Mouse (Mus musculus) erythroblast, embryonic 14.5 days (primary cell): ENCODE measurements around the gene Atf7ip. TPM values are rescaled to one million over a fixed set of nuclear protein-coding genes. Genes with fewer than 3 reads are reported as not detected.

Experiments used
- H3K27me3 ChIP-seq: 2 replicates; pipeline ENCODE4 v1.6.1; 2012; ENCODE audit warnings: inconsistent platforms; ENCODE audit not compliant: control insufficient read depth
- H3K36me3 ChIP-seq: 2 replicates; pipeline ENCODE4 v1.6.1; 2012; ENCODE audit warnings: mild to moderate bottlenecking, inconsistent platforms; ENCODE audit not compliant: control insufficient read depth
- H3K4me1 ChIP-seq: 2 replicates; pipeline ENCODE4 v1.6.1; 2012; ENCODE audit warnings: inconsistent platforms; ENCODE audit not compliant: control insufficient read depth
- H3K4me3 ChIP-seq: replicated peaks from 2 replicates; pipeline ENCODE3; 2012; ENCODE audit warnings: moderate library complexity, mild to moderate bottlenecking, inconsistent platforms
- H3K9me3 ChIP-seq: 2 replicates; pipeline ENCODE4 v1.6.1; 2012; ENCODE audit warnings: low read length, inconsistent platforms, mixed read lengths; ENCODE audit not compliant: control insufficient read depth
- GATA1 ChIP-seq: IDR thresholded peaks from 2 replicates; pipeline ENCODE4 v1.6.1; 2012; ENCODE audit warnings: low read length, inconsistent platforms, mixed read lengths
- TAL1 ChIP-seq: IDR thresholded peaks from 3 replicates; pipeline ENCODE4 v1.6.1; 2012; ENCODE audit warnings: low read length, inconsistent platforms, mixed read lengths
- polyA plus RNA-seq: library from polyadenylated mRNA; stranded (reverse); fragments of >175 nt; gene quantifications from 2 replicates; pipeline ENCODE4 v1.2.3, GENCODE M21; 2012

Atf7ip gene
- polyA plus RNA-seq, 1 experiment = 3.8 TPM

DNA sequence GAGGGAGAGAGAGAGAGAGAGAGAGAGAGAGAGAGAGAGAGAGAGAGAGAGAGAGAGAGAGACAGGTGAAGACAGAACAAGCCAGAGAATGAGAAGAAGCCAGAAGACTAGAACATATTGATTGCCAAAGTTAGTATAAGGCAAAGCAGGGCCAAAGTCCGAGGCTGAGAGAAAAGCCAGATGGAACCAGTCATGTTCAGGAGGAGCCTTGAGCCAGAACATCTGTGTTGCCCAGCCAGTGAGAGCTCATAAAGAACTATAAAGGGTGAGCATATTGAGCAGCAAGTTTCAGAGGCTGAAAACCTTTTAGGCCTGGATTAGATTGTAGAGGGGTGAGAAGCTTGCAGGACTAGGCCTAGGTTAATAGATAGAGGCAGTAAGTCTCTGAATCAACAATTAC, 28.1 kb upstream of the Atf7ip start:
- TF ChIP-seq TAL1 = no peak
- no peak for TF ChIP-seq GATA1

DNA sequence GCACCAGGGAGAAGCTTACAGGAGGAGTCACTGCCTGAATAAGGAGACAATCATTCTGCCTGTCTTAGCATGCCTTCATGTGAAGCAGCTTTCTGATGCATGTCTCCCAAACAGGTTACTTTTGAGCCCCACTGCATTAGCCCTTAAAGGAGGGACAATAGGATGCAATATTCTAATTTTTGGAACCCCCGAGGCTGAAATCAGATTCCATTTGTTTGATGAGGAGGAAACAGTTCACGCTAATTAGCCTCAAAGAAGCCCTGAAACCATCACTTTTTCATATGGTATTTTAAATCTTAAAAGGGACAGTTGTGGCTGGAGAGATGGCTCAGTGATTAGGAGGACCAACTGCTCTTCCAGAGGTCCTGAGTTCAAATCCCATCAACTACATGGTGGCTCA, 22.4 kb upstream of the Atf7ip start:
- peaks cover 2% of the 10 kb centered on the region; the same call in 1 of the 2 replicates for H3K9me3 ChIP-seq
- H3K4me3 ChIP-seq = no peak overlapping the region
- no peaks in the 10 kb centered on the region for H3K27me3 ChIP-seq
- TF ChIP-seq GATA1 = no peak
- TF ChIP-seq TAL1 = no peak
- H3K36me3 ChIP-seq = no peaks in the 10 kb centered on the region
- no peaks in the 10 kb centered on the region; the same call in 1 of the 2 replicates for H3K4me1 ChIP-seq

More for the DNA sequence above, 28.1 kb upstream of the Atf7ip start:
- no peaks in the 10 kb centered on the region for H3K27me3 ChIP-seq
- H3K9me3 ChIP-seq = peaks cover 2% of the 10 kb centered on the region; the same call in 1 of the 2 replicates
- H3K4me1 ChIP-seq = peaks cover 21% of the 10 kb centered on the region
- H3K36me3 ChIP-seq = no peaks in the 10 kb centered on the region
- H3K4me3 ChIP-seq = no peak overlapping the region

- Histone ChIP-seq H3K4me1 (no peaks in the 10 kb centered on the region; the same call in 1 of the 2 replicates), H3K9me3 (peaks cover 2% of the 10 kb centered on the region; the same call in 1 of the 2 replicates), H3K4me3 (no peak overlapping the region), H3K27me3 (no peaks in the 10 kb centered on the region), H3K36me3 (no peaks in the 10 kb centered on the region)
- no peak for TF ChIP-seq TAL1
- no peak for TF ChIP-seq GATA1
These were observed 21.9 kb upstream of the Atf7ip start for GRCm38 (mm10) chr6:136484093-136484492.

DNA sequence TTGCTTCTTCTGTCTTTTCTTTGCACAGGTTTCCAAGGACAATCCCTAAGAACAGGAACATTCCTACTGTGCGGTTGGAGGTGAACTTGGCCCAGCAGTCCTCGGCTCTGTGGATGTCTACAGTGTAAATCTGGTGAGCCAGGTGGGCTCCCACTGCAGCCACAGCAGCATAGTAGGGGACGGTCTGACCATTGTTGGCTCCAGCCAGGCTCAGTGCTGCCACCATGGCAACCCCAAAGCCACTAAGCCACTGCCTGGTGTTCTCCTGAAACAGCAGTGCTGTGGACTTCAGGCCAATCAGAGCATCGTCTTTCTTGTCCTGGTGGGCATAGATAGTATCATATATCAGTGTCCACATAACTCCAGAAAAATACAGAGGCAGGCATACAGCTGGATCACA, 19.8 kb upstream of the Atf7ip start:
- no peaks in the 10 kb centered on the region for H3K36me3 ChIP-seq
- H3K4me1 ChIP-seq = no peaks in the 10 kb centered on the region; the same call in 1 of the 2 replicates
- H3K9me3 ChIP-seq = peaks cover under 1% of the 10 kb centered on the region; the same call in 1 of the 2 replicates
- H3K4me3 ChIP-seq = no peak overlapping the region
- no peak for TF ChIP-seq GATA1
- no peak for TF ChIP-seq TAL1
- H3K27me3 ChIP-seq = no peaks in the 10 kb centered on the region

GRCm38 (mm10) chr6:136486801-136487553, 19.0 kb upstream of the Atf7ip start:
- Histone ChIP-seq H3K4me3 (no peak overlapping the region), H3K4me1 (no peaks in the 10 kb centered on the region; the same call in 1 of the 2 replicates), H3K27me3 (no peaks in the 10 kb centered on the region), H3K36me3 (no peaks in the 10 kb centered on the region), H3K9me3 (no peaks in the 10 kb centered on the region)
- TF ChIP-seq GATA1 = no peak
- TF ChIP-seq TAL1 = no peak

- Histone ChIP-seq H3K9me3 (no peaks in the 10 kb centered on the region), H3K4me3 (no peak overlapping the region), H3K36me3 (no peaks in the 10 kb centered on the region), H3K4me1 (peaks cover 4% of the 10 kb centered on the region), H3K27me3 (no peaks in the 10 kb centered on the region)
- TF ChIP-seq GATA1 = no peak
- TF ChIP-seq TAL1 = no peak
These were observed 18.4 kb upstream of the Atf7ip start for GRCm38 (mm10) chr6:136487554-136487950.

- H3K27me3 ChIP-seq = no peaks in the 10 kb centered on the region
- no peak for TF ChIP-seq GATA1
- TF ChIP-seq TAL1 = no peak
- no peak overlapping the region for H3K4me3 ChIP-seq
These were observed 16.1 kb upstream of the Atf7ip start for GRCm38 (mm10) chr6:136489899-136490298.

GRCm38 (mm10) chr6:136490516-136491475, 15.2 kb upstream of the Atf7ip start:
- no peak overlapping the region for H3K4me3 ChIP-seq
- H3K9me3 ChIP-seq = no peaks in the 10 kb centered on the region
- H3K4me1 ChIP-seq = peaks cover 4% of the 10 kb centered on the region
- no peaks in the 10 kb centered on the region for H3K36me3 ChIP-seq
- TF ChIP-seq GATA1 = no peak
- TF ChIP-seq TAL1 = no peak
- no peaks in the 10 kb centered on the region for H3K27me3 ChIP-seq

More at GRCm38 (mm10) chr6:136489899-136490298, 16.1 kb upstream of the Atf7ip start:
- Histone ChIP-seq H3K4me1 (peaks cover 4% of the 10 kb centered on the region), H3K36me3 (no peaks in the 10 kb centered on the region), H3K9me3 (no peaks in the 10 kb centered on the region)

GRCm38 (mm10) chr6:136491631-136492030, 14.3 kb upstream of the Atf7ip start:
- no peak overlapping the region for H3K4me3 ChIP-seq
- TF ChIP-seq TAL1 = no peak
- no peak for TF ChIP-seq GATA1
- no peaks in the 10 kb centered on the region for H3K27me3 ChIP-seq

More at GRCm38 (mm10) chr6:136491631-136492030, 14.3 kb upstream of the Atf7ip start:
- Histone ChIP-seq H3K4me1 (peaks cover 4% of the 10 kb centered on the region), H3K9me3 (no peaks in the 10 kb centered on the region), H3K36me3 (no peaks in the 10 kb centered on the region)
